Mouse (Mus musculus): ENCODE measurements around the gene B3gnt4.

DNA sequence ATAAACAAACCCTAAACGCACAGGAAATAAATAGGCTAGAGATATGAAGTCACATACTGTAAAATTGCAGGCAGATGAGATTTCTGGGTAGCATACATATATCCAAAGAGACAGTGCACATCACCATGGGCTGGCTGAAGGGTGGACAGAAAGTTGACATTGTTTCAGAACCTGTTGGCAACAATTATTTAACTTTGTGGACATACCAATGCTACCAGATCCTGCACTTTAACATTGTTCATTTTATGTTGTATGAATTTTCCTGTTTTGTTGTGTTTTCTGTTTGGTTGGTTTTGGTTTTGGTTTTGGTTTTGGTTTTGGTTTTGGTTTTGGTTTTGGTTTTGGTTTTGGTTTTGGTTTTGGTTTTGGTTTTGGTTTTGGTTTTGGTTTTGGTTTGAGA is 45.6 kb upstream of the B3gnt4 start:
- TF ChIP-seq CTCF (IDR thresholded peaks at IDR 0.05; ENCODE audit: insufficient read depth, low read depth, low read length) (no peak), POLR2A (IDR thresholded peaks at IDR 0.05; ENCODE audit: insufficient read depth, low read depth, low read length) (no peak)

Data from olfactory bulb, adult 2 months (tissue).